Mouse (Mus musculus): ENCODE data around the gene Arhgap28.
A peak's percentile ranks its signal among the peaks of the same experiment; 100 is the strongest.

Arhgap28 gene

DNA sequence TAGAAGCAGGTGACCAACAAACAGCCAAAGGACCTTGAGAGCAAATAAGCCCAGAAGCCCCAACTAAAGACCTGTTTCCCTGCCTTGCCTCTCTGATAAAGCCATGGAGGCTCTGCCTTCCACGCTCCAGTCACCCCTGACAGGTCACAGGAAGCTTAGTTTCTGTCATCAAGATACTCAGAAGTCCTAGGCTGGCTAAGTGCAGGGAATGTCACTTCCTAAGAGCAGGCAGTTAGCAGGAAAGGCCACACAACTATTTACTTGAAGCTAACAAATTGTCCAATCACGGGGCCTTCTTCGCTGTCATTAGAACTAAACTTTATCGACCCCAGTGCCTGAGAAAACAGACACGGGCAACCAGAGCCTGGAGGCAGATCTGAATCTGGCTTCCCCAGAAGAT is 14.2 kb downstream of the Arhgap28 start:
- no peak for DNase-seq (ENCODE audit: low spot score)

DNA sequence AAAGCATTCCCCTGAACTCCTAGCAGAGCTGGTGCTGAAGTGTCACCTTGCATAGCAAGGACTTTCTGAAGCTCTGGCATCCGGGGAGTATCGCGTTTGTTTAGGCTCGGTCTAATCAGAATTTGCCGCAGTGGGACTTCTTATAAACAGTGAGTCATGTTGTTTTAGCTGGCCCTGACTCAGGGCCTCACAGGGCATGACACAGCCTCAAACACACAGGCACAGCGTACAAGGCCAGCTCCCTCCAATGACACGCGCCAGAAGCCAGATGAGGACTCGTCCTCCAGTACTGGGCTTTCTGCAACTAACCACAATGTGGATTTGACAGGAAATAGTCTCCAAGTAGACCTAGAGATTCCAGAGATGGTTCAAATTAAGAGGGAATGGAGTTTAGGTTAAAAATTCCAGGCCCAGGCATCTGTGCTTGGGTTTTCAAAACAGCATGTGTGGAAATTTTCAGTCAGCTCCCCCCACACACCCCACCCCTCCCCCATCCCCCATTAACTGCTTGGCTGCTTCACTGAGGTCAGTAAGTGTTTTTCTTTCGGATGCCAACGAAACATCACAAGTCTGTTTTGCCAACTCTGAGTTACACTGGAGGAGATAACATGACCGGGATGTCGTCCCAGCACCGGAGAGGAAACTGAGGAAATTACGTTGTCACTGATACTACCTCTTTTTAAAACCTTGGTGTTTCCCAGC is 14.8 kb downstream of the Arhgap28 start:
- DNase-seq (ENCODE audit: low spot score) = peak; percentile 38

DNA sequence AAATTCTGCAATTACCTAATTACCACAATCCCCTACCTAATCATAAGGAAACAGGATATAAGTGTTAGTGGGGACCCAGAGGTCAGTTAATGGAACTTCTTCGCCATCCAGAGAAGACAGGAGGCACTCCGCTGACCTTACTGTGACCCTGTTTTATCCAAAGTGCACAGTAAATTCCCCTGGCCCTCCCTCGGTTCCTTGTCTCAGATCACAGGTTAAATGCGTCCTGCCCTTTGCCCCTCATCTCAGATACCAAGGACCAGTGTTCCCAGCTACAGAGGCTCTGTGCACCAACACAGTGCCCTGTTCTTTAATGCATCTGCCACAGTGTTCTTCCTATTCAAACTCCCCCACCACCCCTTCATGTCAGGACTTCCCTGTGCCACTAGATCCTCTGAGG is 18.4 kb downstream of the Arhgap28 start:
- no peak for DNase-seq (ENCODE audit: low spot score)

DNA sequence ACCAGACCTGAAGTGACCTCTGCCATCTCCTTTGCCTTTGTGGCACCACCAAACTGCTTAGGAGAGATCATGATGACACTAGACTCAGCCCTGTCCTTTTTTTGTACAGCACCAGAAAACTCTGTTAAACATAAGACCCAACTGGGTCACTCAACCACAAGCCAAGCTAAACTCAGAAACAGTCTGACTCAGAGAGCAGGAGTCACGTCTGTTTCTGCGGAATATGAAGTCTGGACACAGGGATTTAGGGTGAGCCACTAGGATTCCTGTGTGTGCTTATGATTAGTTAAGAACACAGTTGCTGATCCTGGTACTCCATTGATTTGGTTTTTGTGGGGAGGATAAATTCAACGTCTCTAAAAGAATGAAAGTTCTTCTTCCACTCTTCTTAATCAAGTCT is 23.3 kb downstream of the Arhgap28 start:
- DNase-seq (ENCODE audit: low spot score) = no peak

DNA sequence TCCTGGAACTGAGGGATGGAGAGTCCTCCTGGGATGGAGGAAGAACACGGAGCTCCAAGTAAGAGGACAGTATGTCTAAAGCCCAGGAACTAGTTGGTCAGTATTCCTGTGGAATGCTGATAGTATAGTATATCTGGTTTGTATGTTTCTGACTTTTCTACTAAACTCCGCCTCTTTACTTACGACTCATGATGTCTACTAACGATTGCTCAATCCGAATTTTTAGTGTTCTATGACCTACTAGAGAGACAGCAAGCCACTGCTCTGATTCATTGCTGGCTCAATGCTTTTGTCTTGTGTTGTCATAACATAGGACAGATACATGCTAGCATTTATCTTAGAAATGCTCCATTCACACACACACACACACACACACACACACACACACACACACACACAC is 24.7 kb downstream of the Arhgap28 start:
- no peak for DNase-seq (ENCODE audit: low spot score)

DNA sequence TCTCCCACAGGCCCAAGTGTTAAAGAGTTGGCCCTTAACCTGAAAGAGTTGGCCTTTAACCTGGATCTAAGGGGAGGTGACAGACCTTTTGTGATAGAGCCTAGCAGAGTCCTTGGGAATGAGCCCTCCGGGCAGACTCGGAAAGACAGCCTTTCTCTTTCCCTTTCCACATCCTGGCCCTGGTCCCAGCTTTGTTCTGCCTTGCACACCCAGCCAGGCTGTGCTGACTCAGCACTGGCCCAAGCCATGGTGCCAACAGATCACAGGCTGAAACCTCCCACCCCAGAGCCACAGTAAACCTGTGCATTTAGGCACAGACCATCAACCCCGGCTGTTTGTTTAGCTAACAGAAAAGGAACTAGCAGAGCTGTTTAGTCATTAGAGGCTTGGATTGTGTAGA is 25.1 kb downstream of the Arhgap28 start:
- DNase-seq (ENCODE audit: low spot score) = peak; percentile 67

DNA sequence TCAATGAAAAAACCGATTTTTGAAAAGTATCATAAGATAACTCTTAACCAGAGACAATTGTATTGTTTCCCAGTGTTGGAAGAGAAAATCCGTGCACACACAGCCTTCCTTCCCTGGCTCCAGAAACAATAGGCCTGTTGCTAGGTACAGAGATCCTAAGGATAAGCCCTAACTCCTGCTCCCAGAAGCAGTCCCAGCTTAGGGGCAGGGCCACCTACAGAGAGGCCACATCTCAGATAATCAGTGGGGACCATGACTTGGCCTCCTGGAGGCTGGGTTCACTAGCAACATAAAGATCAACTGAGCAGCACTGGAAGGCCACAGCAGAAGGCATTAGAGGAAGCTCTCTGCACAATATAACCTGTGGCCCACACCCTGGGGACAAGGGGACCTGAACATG is 27.5 kb downstream of the Arhgap28 start:
- no peak for DNase-seq (ENCODE audit: low spot score)

DNA sequence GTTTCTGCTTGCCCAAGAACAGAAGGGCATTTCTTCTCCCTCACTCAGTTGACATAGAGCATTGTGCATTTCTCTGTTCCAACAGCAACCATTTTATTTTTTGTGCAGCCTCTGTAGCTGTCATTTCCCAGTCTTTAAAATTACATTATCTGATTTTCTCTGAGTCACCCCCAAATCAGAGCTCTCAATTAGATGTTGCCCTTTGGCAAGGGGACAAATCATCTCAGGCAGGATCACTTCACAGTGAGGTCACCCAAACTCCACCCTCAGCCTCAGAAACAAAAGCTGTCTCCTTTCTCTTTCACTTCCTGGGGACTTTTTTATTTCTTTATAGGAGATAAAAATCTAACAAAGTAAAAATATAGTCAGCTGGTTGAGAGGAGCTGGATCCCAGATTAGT is 27.9 kb downstream of the Arhgap28 start:
- DNase-seq (ENCODE audit: low spot score) = no peak

DNA sequence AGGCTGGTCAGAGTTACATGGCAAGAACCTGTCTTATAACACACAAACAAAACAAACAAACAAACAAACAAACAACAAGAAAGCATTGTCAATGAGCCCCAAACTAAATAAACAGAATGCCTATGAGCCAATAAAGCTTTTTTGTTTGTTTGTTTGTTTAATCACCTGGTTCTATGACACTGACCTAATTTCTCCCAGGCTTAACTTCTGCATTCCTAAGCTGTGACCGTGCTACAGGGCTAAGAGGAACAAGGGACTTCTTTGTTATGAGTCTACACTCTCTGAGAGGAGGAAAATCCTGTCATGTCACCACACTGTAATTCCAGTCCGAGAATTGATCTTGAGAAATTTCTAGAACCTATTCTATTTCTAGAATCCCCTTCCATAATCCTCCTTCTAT is 29.2 kb downstream of the Arhgap28 start:
- no peak for DNase-seq (ENCODE audit: low spot score)

DNA sequence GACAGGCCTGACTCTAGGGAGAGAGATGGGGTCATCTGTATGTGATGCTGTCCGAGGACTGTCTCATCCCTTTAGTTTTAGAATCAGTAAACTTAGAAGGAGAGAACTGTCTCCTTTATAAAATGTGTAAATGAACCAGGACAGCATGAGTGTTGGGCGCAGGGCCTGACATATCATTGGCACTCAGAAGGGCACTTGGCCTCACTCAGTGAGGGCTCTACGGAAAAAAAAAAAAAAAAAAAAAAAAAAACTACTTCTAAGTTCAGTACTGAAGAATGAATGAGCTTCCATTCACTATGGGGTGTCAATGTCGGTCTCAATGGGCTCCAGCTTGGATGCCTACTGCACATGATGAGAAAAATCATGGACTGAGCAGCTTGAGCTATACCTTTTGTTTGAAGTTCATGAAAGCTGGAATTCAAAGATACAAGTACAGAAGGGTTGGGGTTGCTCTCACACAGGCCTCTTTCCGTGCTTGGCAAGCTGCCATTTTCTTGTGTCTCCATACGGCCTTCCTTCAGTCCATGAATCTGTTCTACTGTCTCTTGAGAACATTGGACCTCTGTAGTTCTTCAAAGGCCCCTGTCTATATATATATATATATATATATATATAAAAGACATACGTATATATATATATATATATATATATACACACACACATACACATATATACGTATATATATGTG is 36.9 kb downstream of the Arhgap28 start:
- no peak for DNase-seq (ENCODE audit: low spot score)

DNA sequence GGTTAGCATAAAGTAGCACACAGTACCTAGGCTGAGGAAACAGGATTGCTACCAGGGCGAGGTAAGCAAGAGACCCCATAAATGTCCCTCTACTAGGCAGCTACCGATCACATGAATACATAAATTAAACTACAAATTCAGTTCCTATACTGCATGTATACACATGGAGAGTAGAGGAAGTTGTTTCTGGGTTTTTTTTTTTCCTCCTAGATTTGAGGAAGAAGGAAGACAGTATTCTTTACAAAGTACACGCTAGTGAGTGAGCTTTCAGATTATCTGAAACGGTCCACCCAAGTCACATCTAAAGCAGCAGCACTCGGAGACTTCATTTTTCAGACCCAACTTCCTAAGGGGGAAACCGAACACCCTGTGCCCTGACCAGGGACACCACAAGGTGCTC is 41.1 kb downstream of the Arhgap28 start:
- no peak for DNase-seq (ENCODE audit: low spot score)

DNA sequence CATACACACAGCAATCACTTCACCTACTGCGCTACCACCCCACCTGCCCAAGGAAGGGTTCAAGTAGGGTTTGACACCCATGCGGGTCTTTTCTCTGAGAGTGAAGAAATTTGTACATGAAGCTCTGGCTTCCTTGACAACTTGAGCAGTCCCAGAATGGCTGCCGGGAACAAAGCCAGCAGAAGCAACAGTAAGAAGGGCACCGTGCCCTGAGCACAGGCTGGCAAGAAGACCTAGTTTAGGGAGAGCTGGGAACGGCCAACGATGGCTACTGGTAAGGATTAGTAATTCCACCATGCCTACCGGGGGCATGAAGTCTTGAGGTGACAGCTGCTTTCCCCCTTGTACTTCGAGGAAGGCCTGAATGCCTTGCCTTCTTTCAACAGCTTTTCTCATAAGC is 41.9 kb downstream of the Arhgap28 start:
- no peak for DNase-seq (ENCODE audit: low spot score)

DNA sequence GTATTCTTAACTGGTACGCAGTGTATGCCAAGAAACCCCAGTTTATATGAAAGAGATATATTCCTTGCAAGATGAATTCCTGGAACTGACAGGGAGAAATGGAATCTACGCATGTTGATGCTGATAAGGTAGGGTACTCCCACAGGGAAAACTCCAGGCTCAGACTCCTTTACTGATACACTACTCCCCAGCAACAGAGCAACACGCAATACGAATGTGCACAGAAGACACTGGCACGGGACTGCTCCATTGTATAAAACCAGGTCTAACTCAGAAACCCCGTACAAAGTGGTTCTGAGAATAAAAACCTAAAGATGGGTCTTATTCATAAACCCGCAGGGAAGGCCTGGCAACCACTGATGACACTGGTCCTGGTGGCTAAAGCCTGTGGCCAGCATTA is 45.0 kb downstream of the Arhgap28 start:
- DNase-seq (ENCODE audit: low spot score) = no peak

DNA sequence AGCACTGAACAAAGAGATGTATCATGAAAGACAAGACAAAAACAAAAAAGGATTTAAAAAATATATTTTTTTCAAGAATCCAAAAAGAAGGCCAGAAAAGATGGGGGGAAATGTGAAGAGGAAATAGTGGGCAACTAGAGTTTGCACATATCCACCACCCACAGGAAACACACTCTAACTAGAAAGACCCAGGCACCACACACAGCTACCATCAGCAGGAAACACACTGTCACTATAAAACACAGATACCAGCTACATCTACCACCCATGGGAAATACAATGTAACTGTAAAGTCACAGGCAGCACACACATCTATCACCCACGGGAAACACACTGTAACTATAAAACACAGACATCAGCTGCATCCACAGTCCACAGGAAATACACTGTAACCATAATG is 46.3 kb downstream of the Arhgap28 start:
- DNase-seq (ENCODE audit: low spot score) = no peak

DNA sequence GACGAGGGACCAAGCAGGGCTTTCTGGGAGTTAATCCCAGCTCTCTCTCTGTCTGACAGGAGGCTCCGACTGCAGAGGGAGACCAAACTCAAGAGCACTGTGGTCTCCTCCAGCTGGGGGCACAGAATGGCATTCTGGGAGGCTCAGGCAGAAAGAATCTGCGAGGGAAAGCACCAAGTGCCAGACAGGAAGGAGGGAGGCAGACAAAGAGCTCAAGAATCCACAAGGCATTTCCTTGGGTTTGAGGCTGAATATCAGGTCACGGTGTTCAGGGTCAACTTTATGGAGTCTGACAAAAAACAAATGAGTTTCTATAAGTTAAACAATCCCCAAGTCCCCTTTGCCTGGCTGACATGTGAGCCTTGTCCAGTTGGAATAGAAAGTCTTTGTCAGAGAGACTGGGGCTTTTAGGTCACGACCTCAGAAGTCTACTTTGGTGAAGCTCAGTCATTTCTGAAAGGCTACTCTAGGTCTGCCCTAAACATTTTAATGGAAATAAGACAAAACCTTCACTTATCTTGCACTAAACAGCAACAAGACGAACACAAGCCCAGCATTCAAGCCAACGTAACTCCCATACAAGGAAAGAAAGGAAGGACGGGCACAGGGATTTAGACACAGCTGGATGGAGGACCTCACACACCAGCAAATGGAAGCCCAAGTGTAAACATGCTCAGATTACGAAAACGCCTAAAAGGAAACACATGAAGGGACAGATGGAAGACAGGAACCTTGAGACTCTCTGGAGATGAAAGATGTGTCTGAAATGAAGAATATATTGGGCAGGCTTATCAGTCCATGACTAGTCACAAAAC is 47.8 kb downstream of the Arhgap28 start:
- DNase-seq (ENCODE audit: low spot score) = no peak

DNA sequence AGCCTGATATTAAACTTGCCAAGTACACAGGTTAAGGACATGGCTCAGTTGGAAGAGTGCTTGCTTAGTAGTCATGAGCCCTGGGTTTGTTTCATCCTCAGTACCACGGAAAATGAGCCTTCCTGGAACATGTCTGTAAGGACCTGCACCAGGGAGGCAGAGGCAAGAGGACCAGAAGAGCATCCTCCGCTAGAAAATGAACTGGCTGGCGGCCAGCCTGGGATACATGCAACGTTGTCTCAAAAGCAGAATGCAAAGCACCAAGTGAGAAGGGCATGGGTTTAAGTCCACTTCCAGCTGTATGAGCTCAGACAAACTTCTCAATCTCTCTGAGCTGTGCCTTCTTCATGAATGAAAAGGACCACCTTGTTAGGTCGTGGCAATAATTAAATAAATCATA is 49.0 kb downstream of the Arhgap28 start:
- no peak for DNase-seq (ENCODE audit: low spot score)

DNA sequence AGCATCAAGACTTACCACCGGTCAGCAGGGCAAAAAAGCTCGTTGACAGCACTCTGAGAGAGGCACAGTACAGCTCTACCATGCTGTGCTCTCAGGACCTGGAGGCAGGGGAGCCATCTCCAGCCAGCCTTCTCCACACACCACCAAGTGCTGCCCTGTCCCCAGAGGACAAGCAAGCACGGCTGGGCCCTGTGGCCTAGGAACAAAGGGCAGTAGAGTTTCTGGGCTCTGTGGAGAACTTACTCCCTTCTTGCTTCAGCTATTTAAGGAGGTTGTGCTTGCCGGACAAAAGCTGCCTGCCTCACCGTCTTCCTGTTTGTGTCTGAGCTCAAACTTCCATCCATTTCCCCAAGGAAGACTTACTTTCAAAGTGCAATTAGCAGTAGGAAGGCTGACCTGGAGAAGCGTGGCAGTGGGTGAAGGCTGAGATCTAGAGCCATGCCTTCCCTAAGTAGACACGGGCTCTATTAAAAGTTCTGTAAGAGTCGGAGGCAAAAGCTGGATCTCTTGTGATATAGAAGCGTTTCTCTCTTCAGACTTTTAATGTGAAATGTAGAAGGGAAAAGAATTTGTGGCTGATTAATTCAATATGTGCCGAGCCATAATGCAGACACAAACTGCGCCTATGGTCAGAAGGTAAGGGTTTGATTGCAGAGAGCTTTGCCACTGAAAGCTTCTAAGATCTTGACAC is 53.3 kb downstream of the Arhgap28 start:
- no peak for DNase-seq (ENCODE audit: low spot score)

DNA sequence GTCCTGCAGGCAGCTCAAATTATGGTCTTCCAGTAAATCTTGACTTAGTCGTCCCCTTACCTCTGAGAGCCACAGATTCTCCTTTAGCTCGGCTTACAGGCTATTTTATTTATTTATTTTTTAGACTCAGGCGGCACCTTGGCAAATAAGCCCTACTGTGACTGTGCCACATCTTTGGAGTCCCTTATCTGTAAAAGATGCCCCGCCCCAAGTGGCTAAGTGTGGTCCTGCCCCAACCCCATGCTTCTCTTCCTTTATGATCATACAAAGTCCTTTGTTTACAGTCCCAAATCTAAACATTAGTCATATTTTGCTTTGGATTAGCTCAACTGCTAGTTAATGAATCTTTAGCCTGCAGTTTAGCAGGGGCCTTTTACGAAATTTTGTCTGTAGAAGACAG is 55.3 kb downstream of the Arhgap28 start:
- no peak for DNase-seq (ENCODE audit: low spot score)

DNA sequence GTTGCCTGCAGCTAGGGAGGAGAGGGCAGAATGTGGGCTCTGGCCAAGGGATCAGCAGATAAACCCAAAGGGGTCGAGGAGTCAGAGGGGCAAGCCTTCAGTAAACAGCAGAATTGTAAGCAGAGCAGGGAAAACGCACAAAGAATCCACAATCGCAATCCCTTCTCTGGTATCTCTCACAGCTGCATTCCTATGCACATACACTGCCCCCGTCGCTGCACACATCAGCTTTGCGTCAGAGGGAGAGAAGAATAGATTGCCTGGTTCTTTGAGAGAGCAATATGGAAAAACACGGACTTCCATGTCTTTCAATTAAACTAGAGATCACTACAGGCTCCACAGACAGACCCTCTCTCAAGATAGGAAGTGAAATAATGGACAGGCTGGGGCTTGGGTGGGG is 58.5 kb downstream of the Arhgap28 start:
- DNase-seq (ENCODE audit: low spot score) = no peak

DNA sequence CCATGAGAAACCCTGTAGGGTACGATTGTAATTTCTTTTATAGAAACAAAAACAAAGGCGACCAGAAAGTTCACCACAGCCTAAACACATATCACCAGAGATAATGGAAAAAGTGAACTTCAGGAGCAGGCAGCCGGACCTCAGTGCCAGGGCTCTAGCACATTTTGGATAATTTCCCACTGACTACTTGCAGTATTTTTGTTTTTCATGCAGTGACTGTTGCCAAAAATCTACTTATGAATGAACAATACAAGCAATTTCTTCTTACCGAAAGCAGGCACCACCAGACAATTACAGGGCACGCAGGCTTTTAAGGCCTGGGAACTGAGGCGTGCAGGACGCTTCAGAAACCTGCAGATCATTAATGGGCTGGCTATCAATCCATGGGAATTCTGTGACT is 59.7 kb downstream of the Arhgap28 start:
- DNase-seq (ENCODE audit: low spot score) = no peak

DNA sequence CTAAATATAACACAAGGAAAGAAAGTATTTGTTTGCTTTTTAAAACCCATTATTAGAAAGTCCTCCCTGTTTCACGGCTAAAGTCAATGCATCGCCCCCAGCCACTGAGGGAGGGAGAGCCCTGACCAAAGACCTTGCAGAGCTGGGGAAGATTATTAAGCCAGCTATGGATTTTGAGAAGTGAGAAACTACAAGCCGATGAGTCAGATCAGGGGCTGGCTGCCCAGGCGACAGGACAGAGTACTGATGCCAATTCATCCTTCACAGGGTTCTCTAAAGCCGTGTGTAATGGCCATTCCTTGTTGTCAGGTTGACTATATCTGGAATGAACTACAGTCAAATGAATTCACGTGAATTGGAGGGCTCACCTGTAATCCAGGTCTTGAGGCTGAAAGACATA is 62.9 kb downstream of the Arhgap28 start:
- DNase-seq (ENCODE audit: low spot score) = no peak

DNA sequence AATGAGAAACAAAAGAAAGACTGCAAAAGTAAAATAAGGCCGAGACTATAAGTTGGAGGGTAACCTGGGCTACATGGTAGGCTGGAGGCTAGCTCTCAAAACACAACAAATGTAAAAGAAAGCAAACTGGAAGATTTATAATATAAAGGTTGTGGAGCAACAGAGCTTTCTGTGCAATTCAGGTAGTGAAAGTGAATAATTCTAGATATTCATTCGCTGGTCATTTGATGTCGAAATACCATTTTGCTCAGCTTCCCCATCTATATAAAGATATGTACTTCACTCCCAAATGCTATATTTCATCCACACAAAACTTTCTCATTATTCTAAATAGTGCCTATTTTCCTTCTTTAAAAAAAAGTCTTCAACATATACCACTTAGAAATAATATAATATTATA is 66.9 kb downstream of the Arhgap28 start:
- no peak for DNase-seq (ENCODE audit: low spot score)

DNA sequence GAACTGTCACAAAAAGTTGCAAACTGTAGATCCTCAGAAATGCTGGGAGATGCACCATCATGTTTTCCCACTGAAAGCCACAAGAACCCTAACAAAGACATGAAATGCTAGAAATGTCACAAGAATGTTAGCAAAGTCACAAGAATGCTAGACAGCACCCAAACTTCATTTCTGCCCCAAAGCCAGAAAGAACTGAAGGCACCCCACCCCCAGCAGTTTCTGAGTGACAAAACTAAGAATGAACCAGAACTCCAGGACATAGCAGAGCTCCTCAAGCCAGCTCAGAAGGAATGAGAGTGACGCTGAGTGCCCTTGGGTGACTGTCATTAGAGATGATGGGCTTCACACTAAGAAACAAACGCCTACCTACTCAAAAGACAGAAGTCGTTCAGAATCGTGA is 68.4 kb downstream of the Arhgap28 start:
- DNase-seq (ENCODE audit: low spot score) = no peak
